Mouse (Mus musculus): Measurements from ENCODE around the gene Mbd3. TPM values are rescaled to one million over a fixed set of nuclear protein-coding genes. Genes with fewer than 3 reads are reported as not detected.
A peak's percentile ranks its signal among the peaks of the same experiment; 100 is the strongest.

The Mbd3 gene
- total and polyA plus RNA-seq, 3 experiments, result 41.7 to 244 (median 42.0) TPM

- Histone ChIP-seq H3K27me3 (ENCODE audit: insufficient read depth, low read length) (peaks cover 8% of the 10 kb centered on the region; the same call in 1 of the 2 replicates), H3K36me3 (replicated peaks) (peaks cover 64% of the 10 kb centered on the region)
- no peak for ATAC-seq (ENCODE audit: extremely low read depth, insufficient number of reproducible peaks, low FRiP score, poor library complexity, severe bottlenecking)
Measured at GRCm38 (mm10) chr10:80382641-80383365, 16.5 kb downstream of the Mbd3 start.

GRCm38 (mm10) chr10:80377716-80378115 lies 21.6 kb downstream of the Mbd3 start:
- Histone ChIP-seq H3K27me3 (ENCODE audit: insufficient read depth, low read length) (peaks cover 8% of the 10 kb centered on the region; the same call in 1 of the 2 replicates), H3K4me3 (ENCODE audit: low read depth, low read length) (no peak overlapping the region), H3K4me1 (ENCODE audit: insufficient read depth, low read depth, low read length) (peaks cover 2% of the 10 kb centered on the region), H3K36me3 (replicated peaks) (peaks cover 32% of the 10 kb centered on the region), H3K9me3 (replicated peaks) (peaks cover 18% of the 10 kb centered on the region)
- ATAC-seq (ENCODE audit: extremely low read depth, insufficient number of reproducible peaks, low FRiP score, poor library complexity, severe bottlenecking) (no peak), DNase-seq (ENCODE audit: low spot score) (no peak)
- TF ChIP-seq CTCF (IDR thresholded peaks at IDR 0.05; ENCODE audit: low read depth, low read length), result peak; percentile 82
- TF ChIP-seq TAL1 (conservative IDR thresholded peaks at IDR 0.05; ENCODE audit: low read depth, low read length), result no peak

More at GRCm38 (mm10) chr10:80382641-80383365, 16.5 kb downstream of the Mbd3 start:
- peaks cover 12% of the 10 kb centered on the region for H3K9me3 ChIP-seq (replicated peaks)
- TF ChIP-seq GATA2 (IDR thresholded peaks at IDR 0.05; ENCODE audit: borderline replicate concordance, low read depth, low read length), result no peak
- no peak for TF ChIP-seq GATA1 (IDR thresholded peaks at IDR 0.05; ENCODE audit: borderline replicate concordance, low read length)
- TF ChIP-seq TAL1 (conservative IDR thresholded peaks at IDR 0.05; ENCODE audit: low read depth, low read length), result no peak
- TF ChIP-seq CTCF (IDR thresholded peaks at IDR 0.05; ENCODE audit: low read depth, low read length), result no peak
- no peak for TF ChIP-seq POLR2AphosphoS5 (IDR thresholded peaks at IDR 0.05; ENCODE audit: insufficient replicate concordance, low read depth, low read length)
- H3K4me3 ChIP-seq (ENCODE audit: low read depth, low read length), result no peak overlapping the region
- H3K4me1 ChIP-seq (ENCODE audit: insufficient read depth, low read depth, low read length), result peaks cover 42% of the 10 kb centered on the region
- DNase-seq (ENCODE audit: low spot score), result no peak

- no peak overlapping the region for H3K4me3 ChIP-seq (ENCODE audit: low read depth, low read length)
- peaks cover 7% of the 10 kb centered on the region for H3K9me3 ChIP-seq (replicated peaks)
- no peak for DNase-seq (ENCODE audit: low spot score)
- ATAC-seq (ENCODE audit: extremely low read depth, insufficient number of reproducible peaks, low FRiP score, poor library complexity, severe bottlenecking), result no peak; the same call in 1 of the 2 replicates
- TF ChIP-seq GATA1 (IDR thresholded peaks at IDR 0.05; ENCODE audit: borderline replicate concordance, low read length), result no peak
- no peak for TF ChIP-seq TAL1 (conservative IDR thresholded peaks at IDR 0.05; ENCODE audit: low read depth, low read length)
- TF ChIP-seq CTCF (IDR thresholded peaks at IDR 0.05; ENCODE audit: low read depth, low read length), result peak; percentile 80
- no peak for TF ChIP-seq GATA2 (IDR thresholded peaks at IDR 0.05; ENCODE audit: borderline replicate concordance, low read depth, low read length)
- peaks cover 16% of the 10 kb centered on the region for H3K36me3 ChIP-seq (replicated peaks)
- H3K27me3 ChIP-seq (ENCODE audit: insufficient read depth, low read length), result peaks cover 13% of the 10 kb centered on the region; the same call in 1 of the 2 replicates
- peaks cover 17% of the 10 kb centered on the region for H3K4me1 ChIP-seq (ENCODE audit: insufficient read depth, low read depth, low read length)
Measured at GRCm38 (mm10) chr10:80376160-80376559, 23.2 kb downstream of the Mbd3 start.

- peaks cover 25% of the 10 kb centered on the region; the same call in 1 of the 2 replicates for H3K27me3 ChIP-seq (ENCODE audit: insufficient read depth, low read length)
- H3K9me3 ChIP-seq (replicated peaks), result peaks cover 7% of the 10 kb centered on the region
- no peak for DNase-seq (ENCODE audit: low spot score)
- ATAC-seq (ENCODE audit: extremely low read depth, insufficient number of reproducible peaks, low FRiP score, poor library complexity, severe bottlenecking), result no peak
- TF ChIP-seq TAL1 (conservative IDR thresholded peaks at IDR 0.05; ENCODE audit: low read depth, low read length) (no peak), GATA2 (IDR thresholded peaks at IDR 0.05; ENCODE audit: borderline replicate concordance, low read depth, low read length) (no peak), POLR2AphosphoS5 (IDR thresholded peaks at IDR 0.05; ENCODE audit: insufficient replicate concordance, low read depth, low read length) (no peak), GATA1 (IDR thresholded peaks at IDR 0.05; ENCODE audit: borderline replicate concordance, low read length) (no peak), CTCF (IDR thresholded peaks at IDR 0.05; ENCODE audit: low read depth, low read length) (peak; percentile 50)
- peaks cover 27% of the 10 kb centered on the region for H3K4me1 ChIP-seq (ENCODE audit: insufficient read depth, low read depth, low read length)
- H3K4me3 ChIP-seq (ENCODE audit: low read depth, low read length), result no peak overlapping the region
- H3K36me3 ChIP-seq (replicated peaks), result no peaks in the 10 kb centered on the region
Measured at GRCm38 (mm10) chr10:80374063-80374462, 25.3 kb downstream of the Mbd3 start.

GRCm38 (mm10) chr10:80372706-80373105 lies 26.6 kb downstream of the Mbd3 start:
- H3K36me3 ChIP-seq (replicated peaks), result no peaks in the 10 kb centered on the region
- no peak for TF ChIP-seq POLR2AphosphoS5 (IDR thresholded peaks at IDR 0.05; ENCODE audit: insufficient replicate concordance, low read depth, low read length)
- no peak for TF ChIP-seq GATA1 (IDR thresholded peaks at IDR 0.05; ENCODE audit: borderline replicate concordance, low read length)
- TF ChIP-seq CTCF (IDR thresholded peaks at IDR 0.05; ENCODE audit: low read depth, low read length), result no peak
- no peak for DNase-seq (ENCODE audit: low spot score)
- ATAC-seq (ENCODE audit: extremely low read depth, insufficient number of reproducible peaks, low FRiP score, poor library complexity, severe bottlenecking), result no peak
- H3K4me3 ChIP-seq (ENCODE audit: low read depth, low read length), result no peak overlapping the region
- H3K9me3 ChIP-seq (replicated peaks), result peaks cover 13% of the 10 kb centered on the region
- peaks cover 31% of the 10 kb centered on the region for H3K4me1 ChIP-seq (ENCODE audit: insufficient read depth, low read depth, low read length)
- peaks cover 32% of the 10 kb centered on the region for H3K27me3 ChIP-seq (ENCODE audit: insufficient read depth, low read length)

DNA sequence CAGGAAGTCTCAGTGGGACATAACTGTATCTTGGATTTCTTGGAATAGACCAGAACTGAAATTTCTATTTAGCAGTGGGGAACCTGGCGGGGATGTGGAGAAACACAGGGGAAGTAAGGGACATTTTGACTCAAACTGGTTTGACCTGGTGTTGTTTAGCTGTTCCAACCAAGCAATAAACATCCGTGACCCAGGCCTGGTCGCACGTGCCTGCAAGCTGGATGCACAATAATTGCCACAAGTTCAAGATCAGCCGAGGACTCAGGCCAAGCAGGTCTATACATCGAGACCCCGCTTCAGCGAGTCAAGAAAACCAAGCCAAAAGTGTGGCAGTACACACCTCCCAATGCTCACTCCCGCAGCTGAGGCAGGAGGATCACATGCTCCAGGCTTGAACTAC lies 27.4 kb downstream of the Mbd3 start:
- Histone ChIP-seq H3K36me3 (replicated peaks) (no peaks in the 10 kb centered on the region), H3K4me1 (ENCODE audit: insufficient read depth, low read depth, low read length) (peaks cover 33% of the 10 kb centered on the region), H3K9me3 (replicated peaks) (peaks cover 7% of the 10 kb centered on the region), H3K27me3 (ENCODE audit: insufficient read depth, low read length) (peaks cover 39% of the 10 kb centered on the region), H3K4me3 (ENCODE audit: low read depth, low read length) (no peak overlapping the region; the same call in 1 of the 2 replicates)
- no peak for DNase-seq (ENCODE audit: low spot score)
- no peak for ATAC-seq (ENCODE audit: extremely low read depth, insufficient number of reproducible peaks, low FRiP score, poor library complexity, severe bottlenecking)
- TF ChIP-seq GATA1 (IDR thresholded peaks at IDR 0.05; ENCODE audit: borderline replicate concordance, low read length) (no peak), GATA2 (IDR thresholded peaks at IDR 0.05; ENCODE audit: borderline replicate concordance, low read depth, low read length) (no peak), POLR2AphosphoS5 (IDR thresholded peaks at IDR 0.05; ENCODE audit: insufficient replicate concordance, low read depth, low read length) (no peak), TAL1 (conservative IDR thresholded peaks at IDR 0.05; ENCODE audit: low read depth, low read length) (no peak), CTCF (IDR thresholded peaks at IDR 0.05; ENCODE audit: low read depth, low read length) (no peak)
